Mouse (Mus musculus): ENCODE data around the gene S100a6.

Gene S100a6

GRCm38 (mm10) chr3:90612728-90613291, at the start of gene S100a6:
Gene S100a6 (plus strand): TSS chr3:90612882.
- peak; percentile 87 for DNase-seq (ENCODE audit: low spot score)

GRCm38 (mm10) chr3:90574691-90575090, 38.0 kb upstream of the S100a6 start:
- peak; percentile 77 for DNase-seq (ENCODE audit: low spot score)

- DNase-seq (ENCODE audit: low spot score) = no peak
Measured at GRCm38 (mm10) chr3:90575320-90575719, 37.4 kb upstream of the S100a6 start.

DNA sequence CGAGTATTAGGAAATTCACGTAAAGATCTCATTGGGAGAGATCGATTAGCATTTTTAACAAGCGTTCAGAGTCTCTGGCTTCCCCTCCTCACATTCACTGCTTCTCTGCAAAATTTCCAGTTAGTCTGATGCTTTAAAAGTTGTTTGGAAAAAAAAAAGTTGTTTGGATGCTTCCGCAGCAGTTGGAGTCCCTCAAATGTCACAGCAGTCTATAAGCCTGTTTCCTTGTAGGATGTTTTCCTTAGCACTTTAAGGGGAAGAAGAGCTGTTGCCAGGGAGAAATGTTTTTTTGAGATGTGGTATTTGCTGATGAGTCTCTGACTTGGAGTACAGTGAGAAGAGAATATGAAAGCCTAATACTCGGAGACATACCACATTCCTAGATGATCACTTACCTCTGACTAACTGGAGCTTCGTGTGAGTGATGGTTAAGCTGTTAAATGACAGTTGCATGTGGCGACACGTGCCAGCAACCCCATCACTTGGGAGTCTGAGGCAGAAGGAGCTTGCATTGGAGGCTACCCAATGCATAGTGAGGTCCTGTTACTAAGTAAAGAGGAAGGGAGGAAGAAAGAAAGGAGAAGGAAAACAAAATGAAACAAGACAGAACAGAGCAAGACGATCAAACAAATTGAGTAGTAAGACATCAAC, 36.2 kb upstream of the S100a6 start:
- no peak for DNase-seq (ENCODE audit: low spot score)

GRCm38 (mm10) chr3:90579433-90579832, 33.2 kb upstream of the S100a6 start:
- DNase-seq (ENCODE audit: low spot score) = peak; percentile 79

DNA sequence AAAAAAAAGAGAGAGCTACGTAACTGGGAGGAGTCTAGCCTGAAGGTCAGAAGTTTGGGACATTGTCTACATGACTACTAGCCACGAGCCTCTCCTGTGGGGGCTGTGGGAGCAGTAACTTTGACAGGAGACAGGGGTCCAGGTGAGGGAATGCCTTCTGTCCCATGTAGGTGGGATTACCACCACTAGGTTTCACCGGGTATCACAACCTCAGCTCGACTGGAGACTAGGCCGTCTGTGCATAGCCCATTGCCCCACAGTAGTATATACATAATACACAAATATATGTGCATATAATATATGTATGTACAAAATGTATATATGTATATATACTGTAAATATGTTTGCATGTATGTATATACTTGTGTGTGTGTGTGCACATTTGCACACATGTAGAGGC, 31.5 kb upstream of the S100a6 start:
- no peak for DNase-seq (ENCODE audit: low spot score)

DNA sequence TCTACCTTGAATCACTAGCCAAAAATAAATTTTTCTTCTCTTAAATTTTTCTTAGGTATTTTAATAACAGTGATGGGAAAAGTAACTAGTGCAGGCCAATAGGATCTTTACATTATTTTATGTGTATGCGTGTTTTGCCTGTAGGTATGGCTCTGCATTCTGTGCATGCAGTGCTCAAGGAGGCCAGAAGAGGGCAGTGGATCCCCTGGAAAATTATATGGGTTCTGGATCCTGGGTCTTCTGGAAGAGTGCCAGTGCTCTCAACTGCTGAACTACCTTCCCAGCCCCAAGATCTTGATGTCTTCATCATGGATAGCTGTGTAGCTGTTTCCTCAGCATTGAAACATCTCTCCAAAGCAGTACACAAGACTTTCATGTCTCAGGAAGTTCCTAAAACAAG, 30.5 kb upstream of the S100a6 start:
- no peak for DNase-seq (ENCODE audit: low spot score)

DNA sequence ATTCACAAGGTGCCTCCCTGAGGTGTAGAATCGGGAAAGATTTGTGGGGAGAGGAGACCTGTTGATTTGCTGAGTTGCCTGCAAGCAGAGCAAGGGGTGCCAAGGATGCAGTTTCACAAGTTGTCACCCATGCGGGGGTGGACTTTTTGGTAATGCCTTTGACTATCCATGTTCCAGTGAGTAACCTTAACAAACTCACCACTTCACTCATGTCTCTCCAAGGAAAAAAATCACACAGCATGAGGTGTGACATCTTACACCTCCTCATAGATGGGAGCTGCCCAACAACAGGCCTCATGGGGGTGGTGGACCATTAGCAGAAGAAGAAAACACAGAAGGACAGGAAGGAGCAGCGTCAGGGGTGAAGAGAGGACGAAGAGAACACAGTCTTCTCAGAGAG, 30.1 kb upstream of the S100a6 start:
- no peak for DNase-seq (ENCODE audit: low spot score)

- no peak for DNase-seq (ENCODE audit: low spot score)
Measured at GRCm38 (mm10) chr3:90583893-90584292, 28.8 kb upstream of the S100a6 start.

- peak; percentile 86 for DNase-seq (ENCODE audit: low spot score)
Measured at GRCm38 (mm10) chr3:90585595-90585994, 27.1 kb upstream of the S100a6 start.

DNA sequence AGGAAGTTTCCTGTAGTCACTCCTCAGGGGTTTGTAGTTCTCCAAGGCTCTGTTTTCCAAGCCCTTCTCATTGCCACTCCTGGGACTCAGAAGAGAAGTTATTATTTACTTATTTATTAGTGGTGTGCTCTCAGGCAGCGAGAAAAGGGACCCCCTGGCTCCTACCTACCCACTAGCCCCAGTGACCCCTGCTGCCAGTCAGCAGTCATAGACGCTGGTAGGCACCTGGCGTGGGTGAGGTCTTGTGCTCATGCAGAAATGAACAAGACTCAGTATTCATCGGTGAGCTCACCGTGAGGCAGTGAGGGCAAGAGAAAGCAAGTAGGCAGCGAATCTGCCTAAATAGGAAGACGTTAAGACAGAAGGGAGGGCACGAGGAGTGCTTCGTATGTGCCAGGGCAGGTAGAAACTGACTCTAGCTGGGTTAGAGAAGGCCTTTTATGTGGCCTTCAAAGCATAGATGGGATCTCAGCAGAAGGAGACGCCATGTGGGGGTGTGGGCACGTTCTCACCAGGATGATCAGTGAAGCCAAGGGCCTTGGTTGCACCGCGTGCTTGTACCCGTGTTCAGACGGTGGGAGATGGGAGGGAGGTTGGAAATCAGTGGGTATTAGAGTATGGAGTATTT, 26.6 kb upstream of the S100a6 start:
- no peak for DNase-seq (ENCODE audit: low spot score)

DNA sequence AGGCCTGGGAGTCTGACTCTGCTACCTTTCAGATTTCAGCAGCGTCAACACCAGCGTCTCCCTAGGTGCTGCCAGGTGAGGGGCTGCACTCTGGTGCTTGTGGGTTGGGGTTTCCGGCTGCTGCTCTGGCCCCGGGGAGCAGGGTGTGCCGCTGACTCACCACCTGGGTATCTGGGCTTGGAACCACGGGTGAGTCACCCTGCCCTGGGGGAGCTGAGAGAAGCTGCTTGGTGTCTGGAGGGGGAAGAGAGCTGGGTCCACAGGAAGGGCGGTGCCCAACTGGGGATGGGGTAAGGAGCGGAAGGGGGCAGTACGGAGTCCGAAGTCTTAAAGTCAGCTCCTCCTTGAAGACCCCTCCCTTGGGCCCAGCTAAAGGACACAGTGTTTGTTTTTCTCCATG, 25.8 kb upstream of the S100a6 start:
- peak; percentile 63 for DNase-seq (ENCODE audit: low spot score)

GRCm38 (mm10) chr3:90587361-90588101, 25.2 kb upstream of the S100a6 start:
- DNase-seq (ENCODE audit: low spot score) = peak; percentile 68

DNA sequence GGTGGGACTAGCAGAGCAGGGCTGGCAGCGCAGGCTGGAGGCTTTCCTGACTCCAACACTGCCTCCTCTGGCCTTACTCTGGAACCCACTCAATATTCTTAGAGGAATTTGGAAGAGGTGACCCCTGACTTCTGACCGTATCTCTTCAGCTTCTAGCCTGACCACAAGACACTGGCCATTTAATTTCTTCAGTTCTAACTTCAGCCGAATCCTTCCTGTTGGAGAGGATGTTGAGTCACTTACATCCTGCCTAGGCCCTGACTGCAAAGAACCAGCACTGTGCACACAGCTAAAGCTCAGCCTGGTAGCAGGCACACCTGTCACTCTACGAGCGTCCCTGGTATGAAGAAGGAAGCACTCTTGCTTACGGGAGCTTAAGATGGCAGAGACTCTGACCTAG, 23.3 kb upstream of the S100a6 start:
- DNase-seq (ENCODE audit: low spot score) = no peak

- DNase-seq (ENCODE audit: low spot score) = no peak
Measured at GRCm38 (mm10) chr3:90589947-90590346, 22.7 kb upstream of the S100a6 start, which contains the start of gene S100a2. Gene S100a2 (plus strand): TSS chr3:90590247.

- no peak for DNase-seq (ENCODE audit: low spot score)
Measured at GRCm38 (mm10) chr3:90594466-90594865, 18.2 kb upstream of the S100a6 start.

DNA sequence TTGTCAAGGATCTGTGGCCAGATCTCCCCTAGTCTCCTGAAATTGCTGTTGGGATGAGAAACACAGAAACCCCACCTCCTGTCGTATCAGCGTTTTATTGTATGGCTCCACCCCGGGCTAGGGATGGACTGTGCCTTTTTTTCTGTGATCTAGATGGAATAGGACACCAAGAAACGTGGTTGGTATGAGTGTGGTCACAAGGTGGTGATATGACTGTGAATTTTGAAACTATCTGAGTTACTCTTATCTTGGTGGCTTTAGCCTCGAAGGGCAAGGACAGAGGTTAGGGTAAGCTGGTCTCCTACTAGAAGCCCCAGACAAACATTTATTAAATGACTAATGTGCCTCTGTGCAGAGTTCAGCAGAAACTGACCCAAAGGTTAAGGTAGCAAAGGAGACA, 17.1 kb upstream of the S100a6 start:
- DNase-seq (ENCODE audit: low spot score) = no peak

- DNase-seq (ENCODE audit: low spot score) = peak; percentile 73
Measured at GRCm38 (mm10) chr3:90596810-90597209, 15.9 kb upstream of the S100a6 start.

GRCm38 (mm10) chr3:90597736-90598135, 14.9 kb upstream of the S100a6 start:
- DNase-seq (ENCODE audit: low spot score) = no peak

GRCm38 (mm10) chr3:90598212-90598611, 14.5 kb upstream of the S100a6 start:
- DNase-seq (ENCODE audit: low spot score) = no peak

GRCm38 (mm10) chr3:90599401-90599800, 13.3 kb upstream of the S100a6 start:
- peak; percentile 74 for DNase-seq (ENCODE audit: low spot score)

DNA sequence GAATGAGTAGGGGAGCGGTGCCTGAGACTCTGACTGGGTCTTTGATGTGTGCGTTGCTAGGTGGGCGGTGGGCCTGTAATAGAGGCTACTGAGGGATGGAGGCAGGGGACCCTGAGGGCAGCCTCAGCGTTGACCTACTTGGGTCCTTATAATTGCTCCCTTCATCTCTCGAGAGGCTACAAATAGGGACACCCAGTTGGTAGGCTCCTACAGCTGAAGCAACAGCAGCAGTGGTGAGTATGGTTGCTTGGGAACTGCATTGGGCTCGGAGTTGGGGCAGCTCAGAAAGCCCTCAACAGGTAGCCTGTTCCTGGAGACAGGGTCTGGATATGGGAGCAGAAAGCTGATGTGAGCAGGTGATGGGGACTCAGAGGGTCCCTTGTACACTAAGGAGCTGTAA, 12.6 kb upstream of the S100a6 start:
- no peak for DNase-seq (ENCODE audit: low spot score)
